Mouse (Mus musculus) MEL (cell line): ENCODE results near the gene Zfand2a. TPM values are rescaled to one million over a fixed set of nuclear protein-coding genes. Genes with fewer than 3 reads are reported as not detected.

Experiments
- DNase-seq: peaks from one replicate; pipeline ENCODE4 v3.0.0; 2011; ENCODE audit warnings: low read depth, low spot score
- H3K27ac ChIP-seq: 2 replicates; pipeline ENCODE4 v1.5.1; 2012; ENCODE audit warnings: low read depth, mild to moderate bottlenecking, control low read depth, low read length, moderate library complexity; ENCODE audit not compliant: control insufficient read depth
- H3K27me3 ChIP-seq, 2 experiments: fragments of 150-350 bp in 1 of 2; sonication (generic) in 1 of 2; 2 replicates each; pipeline ENCODE4 v1.6.1; 2012; ENCODE audit warnings: low read length in 2 of 2, mild to moderate bottlenecking in 2 of 2, improper control_type of control experiment in 1 of 2, moderate library complexity in 1 of 2; ENCODE audit not compliant: insufficient read depth in 2 of 2, control insufficient read depth in 1 of 2
- H3K36me3 ChIP-seq, 2 experiments: 2 replicates each; pipeline ENCODE4 v1.6.1; 2012 to 2014; ENCODE audit warnings: low read length in 2 of 2, improper control_type of control experiment in 1 of 2, inconsistent platforms in 1 of 2, mild to moderate bottlenecking in 1 of 2; ENCODE audit not compliant: insufficient read depth in 2 of 2, control insufficient read depth in 1 of 2
- H3K4me1 ChIP-seq, 2 experiments: fragments of 150-350 bp in 1 of 2; sonication (generic) in 1 of 2; 2 replicates each; pipeline ENCODE4 v1.6.1; 2012; ENCODE audit warnings: low read length in 2 of 2, improper control_type of control experiment in 1 of 2, mild to moderate bottlenecking in 1 of 2; ENCODE audit not compliant: insufficient read depth in 2 of 2, control insufficient read depth in 1 of 2
- H3K4me3 ChIP-seq, 2 experiments: fragments of 150-350 bp in 1 of 2; sonication (generic) in 1 of 2; 2 replicates each; pipeline ENCODE4 v1.5.1; 2012; ENCODE audit warnings: low read depth in 2 of 2, low read length in 2 of 2, mild to moderate bottlenecking in 2 of 2, moderate library complexity in 2 of 2, control low read depth in 1 of 2, improper control_type of control experiment in 1 of 2; ENCODE audit not compliant: control insufficient read depth in 1 of 2, insufficient read depth in 1 of 2
- H3K79me2 ChIP-seq: 2 replicates; pipeline ENCODE4 v1.6.1; 2012; ENCODE audit warnings: mild to moderate bottlenecking, low read length, moderate library complexity; ENCODE audit not compliant: control insufficient read depth, poor library complexity, insufficient read depth
- H3K9ac ChIP-seq: 2 replicates; pipeline ENCODE4 v1.6.1; 2012; ENCODE audit warnings: low read depth, mild to moderate bottlenecking, control low read depth, low read length, moderate library complexity; ENCODE audit not compliant: control insufficient read depth, poor library complexity, severe bottlenecking
- H3K9me3 ChIP-seq: fragments of 150-350 bp; sonication (generic); replicated peaks from 2 replicates; pipeline ENCODE4 v1.6.1; 2012; ENCODE audit warnings: mild to moderate bottlenecking, low read length, improper control_type of control experiment, moderate library complexity; ENCODE audit not compliant: insufficient read depth
- CHD2 ChIP-seq: IDR thresholded peaks from 2 replicates; pipeline ENCODE4 v1.6.1; 2011; ENCODE audit warnings: low read length, improper control_type of control experiment
- ELF1 ChIP-seq: IDR thresholded peaks from 2 replicates; pipeline ENCODE4 v1.6.1; 2014; ENCODE audit warnings: low read depth, mild to moderate bottlenecking, inconsistent platforms, low read length, improper control_type of control experiment, moderate library complexity
- EP300 ChIP-seq, 2 experiments: IDR thresholded peaks; 2 replicates each; pipeline ENCODE4 v1.6.1; 2011; ENCODE audit warnings: improper control_type of control experiment in 2 of 2, low read length in 2 of 2, low read depth in 1 of 2, mild to moderate bottlenecking in 1 of 2
- GABPA ChIP-seq: IDR thresholded peaks from 2 replicates; pipeline ENCODE4 v1.6.1; 2012; ENCODE audit warnings: low read depth, mild to moderate bottlenecking, inconsistent platforms, low read length, improper control_type of control experiment, moderate library complexity
- HCFC1 ChIP-seq: IDR thresholded peaks from 2 replicates; pipeline ENCODE4 v1.6.1; 2012; ENCODE audit warnings: low read depth, mild to moderate bottlenecking, inconsistent platforms, low read length, improper control_type of control experiment, moderate library complexity
- KAT2A ChIP-seq: conservative IDR thresholded peaks from 2 replicates; pipeline ENCODE4 v1.6.1; 2012; ENCODE audit warnings: low read depth, low read length, improper control_type of control experiment, inconsistent platforms
- MAFK ChIP-seq: IDR thresholded peaks from 2 replicates; pipeline ENCODE4 v1.6.1; 2011; ENCODE audit warnings: low read depth, mild to moderate bottlenecking, low read length, improper control_type of control experiment, borderline replicate concordance
- MAX ChIP-seq: IDR thresholded peaks from 2 replicates; pipeline ENCODE4 v1.6.1; 2011; ENCODE audit warnings: low read length, improper control_type of control experiment
- MXI1 ChIP-seq: IDR thresholded peaks from 2 replicates; pipeline ENCODE4 v1.6.1; 2011; ENCODE audit warnings: mild to moderate bottlenecking, low read depth, low read length, improper control_type of control experiment
- MYB ChIP-seq: IDR thresholded peaks from 2 replicates; pipeline ENCODE4 v1.6.1; 2011; ENCODE audit warnings: mild to moderate bottlenecking, low read depth, low read length, improper control_type of control experiment
- MYC ChIP-seq: IDR thresholded peaks from 2 replicates; pipeline ENCODE4 v1.6.1; 2011; ENCODE audit warnings: low read depth, mild to moderate bottlenecking, low read length, improper control_type of control experiment, moderate library complexity
- NRF1 ChIP-seq: IDR thresholded peaks from 2 replicates; pipeline ENCODE4 v1.6.1; 2014; ENCODE audit warnings: low read depth, mild to moderate bottlenecking, inconsistent platforms, low read length, improper control_type of control experiment, moderate library complexity; ENCODE audit not compliant: poor library complexity, insufficient read depth, severe bottlenecking
- POLR2AphosphoS2 ChIP-seq: IDR thresholded peaks from 2 replicates; pipeline ENCODE4 v1.6.1; 2011; ENCODE audit warnings: low read length, improper control_type of control experiment
- POLR2AphosphoS5 ChIP-seq: IDR thresholded peaks from 2 replicates; pipeline ENCODE4 v1.6.1; 2012; ENCODE audit warnings: low read depth, borderline replicate concordance, mild to moderate bottlenecking, inconsistent platforms, low read length, moderate library complexity, mixed read lengths
- RAD21 ChIP-seq: IDR thresholded peaks from 2 replicates; pipeline ENCODE4 v1.6.1; 2011; ENCODE audit warnings: mild to moderate bottlenecking, low read depth, low read length, improper control_type of control experiment
- SIN3A ChIP-seq: IDR thresholded peaks from 2 replicates; pipeline ENCODE4 v1.6.1; 2012; ENCODE audit warnings: low read length, improper control_type of control experiment, inconsistent platforms
- SMC3 ChIP-seq: IDR thresholded peaks from 2 replicates; pipeline ENCODE4 v1.6.1; 2011; ENCODE audit warnings: low read depth, low read length, improper control_type of control experiment
- USF1 ChIP-seq: IDR thresholded peaks from 2 replicates; pipeline ENCODE4 v1.6.1; 2014; ENCODE audit warnings: low read depth, mild to moderate bottlenecking, inconsistent platforms, low read length, improper control_type of control experiment, moderate library complexity
- USF2 ChIP-seq, 2 experiments: IDR thresholded peaks; 2 replicates each; pipeline ENCODE4 v1.6.1; 2011 to 2012; ENCODE audit warnings: improper control_type of control experiment in 2 of 2, low read length in 2 of 2, borderline replicate concordance in 1 of 2, inconsistent platforms in 1 of 2, low read depth in 1 of 2, mild to moderate bottlenecking in 1 of 2; ENCODE audit not compliant: insufficient read depth in 1 of 2
- ZMIZ1 ChIP-seq: IDR thresholded peaks from 2 replicates; pipeline ENCODE4 v1.6.1; 2012; ENCODE audit warnings: low read depth, mild to moderate bottlenecking, inconsistent platforms, low read length, improper control_type of control experiment, moderate library complexity
- polyA plus RNA-seq, 2 experiments: library from polyadenylated mRNA; stranded (reverse) in 1 of 2; unstranded in 1 of 2; fragments of >175 nt in 1 of 2; fragments of >200 nt in 1 of 2; gene quantifications; 2 replicates each; pipeline versions ENCODE4 v1.2.1 to v1.2.4; 2012; ENCODE audit warnings: low replicate concordance in 2 of 2, low read depth in 1 of 2; ENCODE audit not compliant: insufficient read length in 2 of 2, insufficient read depth in 1 of 2, missing spikeins in 1 of 2
- total RNA-seq: library from RNA; depleted of rRNA; stranded (reverse); fragments of 300-350 nt; gene quantifications from 2 replicates; pipeline ENCODE4 v1.2.3, GENCODE M21; 2012

Zfand2a gene
- total and polyA plus RNA-seq, 3 experiments: 13.8 to 15.3 TPM; not detected in 1

GRCm38 (mm10) chr5:139479088-139479487, 5.3 kb downstream of the Zfand2a start:
- H3K27ac ChIP-seq: no peak overlapping the region
- DNase-seq: no peak
- H3K79me2 ChIP-seq: peaks cover 10% of the 10 kb centered on the region
- H3K9me3 ChIP-seq: no peaks in the 10 kb centered on the region
- TF ChIP-seq MAX: no peak
- no peak for TF ChIP-seq HCFC1
- TF ChIP-seq GABPA: no peak
- TF ChIP-seq SMC3: no peak
- TF ChIP-seq USF2 (IDR thresholded peaks at IDR 0.05; ENCODE audit: borderline replicate concordance in 1 of 2, insufficient read depth in 1 of 2, low read depth in 1 of 2, low read length in 2 of 2): no peak
- no peak for TF ChIP-seq EP300 (IDR thresholded peaks at IDR 0.05; ENCODE audit: low read depth in 1 of 2, low read length in 2 of 2)
- no peak for TF ChIP-seq SIN3A
- no peak for TF ChIP-seq ELF1
- no peak for TF ChIP-seq NRF1
- no peak for TF ChIP-seq USF1
- TF ChIP-seq MYC: no peak
- TF ChIP-seq MAFK: no peak
- TF ChIP-seq RAD21: no peak
- H3K9ac ChIP-seq: no peak overlapping the region
- no peaks in the 10 kb centered on the region for H3K27me3 ChIP-seq
- H3K4me1 ChIP-seq: peaks cover 0 to 10% of the 10 kb centered on the region in 2 experiments; a peak in 2 of 4 replicates
- H3K4me3 ChIP-seq: no peak overlapping the region
- peaks cover 3 to 5% of the 10 kb centered on the region in 2 experiments; a peak in 3 of 4 replicates for H3K36me3 ChIP-seq

- Histone ChIP-seq H3K27ac (no peak overlapping the region), H3K4me1 (no peaks in the 10 kb centered on the region)
- TF ChIP-seq ZMIZ1 (no peak), KAT2A (no peak), MYB (no peak), POLR2AphosphoS2 (no peak), USF2 (IDR thresholded peaks at IDR 0.05; ENCODE audit: borderline replicate concordance in 1 of 2, insufficient read depth in 1 of 2, low read depth in 1 of 2, low read length in 2 of 2) (no peak), MXI1 (no peak), SIN3A (no peak), POLR2AphosphoS5 (no peak), CHD2 (no peak), RAD21 (no peak)
- TF ChIP-seq, all 39 proteins: peak for 0
- Histone ChIP-seq H3K4me3 (no peak overlapping the region), H3K9me3 (no peaks in the 10 kb centered on the region), H3K27me3 (no peaks in the 10 kb centered on the region), H3K36me3 (peaks cover 0 to 7% of the 10 kb centered on the region in 2 experiments; a peak in 2 of 4 replicates), H3K79me2 (no peaks in the 10 kb centered on the region), H3K9ac (no peak overlapping the region)
- no peak for DNase-seq
Observed at GRCm38 (mm10) chr5:139474741-139475140, 9.6 kb downstream of the Zfand2a start.
